Mouse (Mus musculus) small intestine, adult 2 months (tissue): ENCODE results near the gene Pou2f1. TPM values are rescaled to one million over a fixed set of nuclear protein-coding genes. Genes with fewer than 3 reads are reported as not detected.

Experiments
- H3K27ac ChIP-seq: fragments of 200-500 bp; 2 replicates; pipeline ENCODE4 v1.5.1; 2012; ENCODE audit warnings: low read depth, low read length, control low read depth, inconsistent platforms; ENCODE audit not compliant: insufficient read depth
- H3K27me3 ChIP-seq: fragments of 200-500 bp; 2 replicates; pipeline ENCODE4 v1.6.1; 2012; ENCODE audit warnings: mild to moderate bottlenecking, moderate library complexity, low read length, inconsistent platforms; ENCODE audit not compliant: control insufficient read depth, insufficient read depth
- H3K36me3 ChIP-seq: fragments of 200-500 bp; 2 replicates; pipeline ENCODE4 v1.6.1; 2012; ENCODE audit warnings: mild to moderate bottlenecking, low read length, control low read depth, inconsistent platforms; ENCODE audit not compliant: control insufficient read depth, insufficient read depth
- H3K4me1 ChIP-seq: fragments of 200-500 bp; 2 replicates; pipeline ENCODE4 v1.6.1; 2012; ENCODE audit warnings: low read length, inconsistent platforms, mixed read lengths; ENCODE audit not compliant: control insufficient read depth, insufficient read depth, insufficient read length
- H3K4me3 ChIP-seq: fragments of 200-500 bp; 2 replicates; pipeline ENCODE4 v1.5.1; 2012; ENCODE audit warnings: low read depth, mild to moderate bottlenecking, control low read depth, inconsistent platforms, low read length, moderate library complexity
- CTCF ChIP-seq: fragments of 200-500 bp; IDR thresholded peaks from 2 replicates; pipeline ENCODE4 v1.5.1; 2012; ENCODE audit warnings: low read depth, mild to moderate bottlenecking, control low read depth, inconsistent platforms, low read length, moderate library complexity, mixed read lengths; ENCODE audit not compliant: insufficient replicate concordance, insufficient read length; ENCODE audit errors: extremely low read depth
- POLR2A ChIP-seq: fragments of 200-500 bp; IDR thresholded peaks from 2 replicates; pipeline ENCODE4 v1.6.1; 2012; ENCODE audit warnings: low read depth, mild to moderate bottlenecking, control low read depth, inconsistent platforms, low read length, moderate library complexity
- WGBS: fragments of 180-500 bp; shearing (Covaris S2); methylation state at CpG from one replicate; pipeline ENCODE4 v1.1.7; 2018; 5-methylcytosine and 5-hydroxymethylcytosine counted together
- polyA plus RNA-seq: library from polyadenylated mRNA; depleted of rRNA; stranded (reverse); fragments of >200 nt; gene quantifications from 2 replicates; pipeline ENCODE4 v1.2.3, GENCODE M21; 2012

Pou2f1 gene
- polyA plus RNA-seq, 1 experiment, result 17.6 TPM

DNA sequence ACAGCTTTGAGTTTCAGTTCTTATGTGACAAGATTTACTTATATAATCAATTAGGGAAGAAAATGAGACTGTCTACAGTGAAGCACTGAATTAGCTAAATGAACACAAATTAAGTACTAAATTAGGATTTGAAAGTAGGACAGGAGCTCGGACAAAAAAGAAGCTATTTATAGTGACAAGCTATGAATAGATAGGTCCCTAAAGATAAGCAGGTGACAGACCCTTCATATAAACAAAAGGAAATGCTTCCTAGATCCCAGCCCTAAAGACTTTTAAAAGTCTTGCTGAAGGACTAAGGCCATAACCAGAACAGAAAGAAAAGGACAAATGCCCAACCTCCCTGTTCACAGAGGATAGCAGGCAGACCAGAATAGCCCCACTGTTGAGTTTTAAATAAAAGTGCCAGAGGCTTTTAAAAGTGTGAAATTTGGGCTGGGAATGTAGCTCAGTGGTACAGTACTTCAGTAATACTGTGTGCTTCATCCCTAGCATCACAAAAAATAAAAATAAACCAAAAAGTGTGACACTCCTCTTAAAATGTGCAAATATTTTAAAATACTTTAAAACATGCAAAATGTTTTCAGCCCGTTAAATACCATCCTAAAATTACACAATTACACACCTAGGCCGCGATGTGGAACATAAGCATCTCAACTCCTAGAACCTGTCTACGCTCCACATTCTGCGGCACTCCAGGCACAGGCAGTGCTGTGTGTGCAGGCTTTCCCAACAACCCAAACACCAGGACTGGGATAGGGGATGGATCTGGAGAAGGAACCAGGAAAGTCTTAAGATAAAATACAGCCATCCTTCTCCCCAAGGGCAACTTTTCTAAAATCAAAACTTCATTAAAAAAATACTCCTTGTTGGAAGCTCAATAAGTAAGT lies 9.0 kb downstream of the Pou2f1 start:
- whole genome bisulfite sequencing, result 86% methylated on average over 6 of the region's 6 CpGs
- Histone ChIP-seq H3K36me3 (no peaks in the 10 kb centered on the region), H3K4me3 (no peak overlapping the region), H3K27ac (no peak overlapping the region), H3K27me3 (no peaks in the 10 kb centered on the region; the same call in 1 of the 2 replicates), H3K4me1 (peaks cover 4% of the 10 kb centered on the region; the same call in 1 of the 2 replicates)
- TF ChIP-seq POLR2A (no peak), CTCF (no peak)

DNA sequence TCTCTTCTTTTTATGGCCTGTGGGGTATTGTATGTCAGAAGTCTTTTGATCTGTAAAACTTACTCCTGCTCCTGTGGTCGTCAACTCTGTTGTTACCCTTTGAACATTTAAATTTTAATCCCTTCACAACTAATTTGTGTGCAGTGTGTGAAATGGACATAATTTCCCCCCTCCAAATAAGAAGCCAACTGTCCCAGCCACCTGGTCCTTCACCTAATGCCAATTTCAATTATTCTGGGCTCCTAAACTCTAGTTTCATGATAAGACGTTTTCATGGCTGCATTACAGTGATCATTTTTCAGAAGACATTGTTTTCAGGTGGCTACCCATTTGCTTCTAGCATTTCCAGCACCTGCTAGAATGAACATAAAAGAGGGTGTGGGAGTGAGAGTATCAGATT lies 13.9 kb downstream of the Pou2f1 start:
- H3K27ac ChIP-seq, result no peak overlapping the region
- TF ChIP-seq POLR2A (no peak), CTCF (no peak)
- H3K4me3 ChIP-seq, result no peak overlapping the region
- peaks cover 5% of the 10 kb centered on the region; the same call in 1 of the 2 replicates for H3K4me1 ChIP-seq
- WGBS, result 34% methylated on average over 2 of the region's 2 CpGs
- no peaks in the 10 kb centered on the region for H3K36me3 ChIP-seq
- H3K27me3 ChIP-seq, result no peaks in the 10 kb centered on the region; the same call in 1 of the 2 replicates

DNA sequence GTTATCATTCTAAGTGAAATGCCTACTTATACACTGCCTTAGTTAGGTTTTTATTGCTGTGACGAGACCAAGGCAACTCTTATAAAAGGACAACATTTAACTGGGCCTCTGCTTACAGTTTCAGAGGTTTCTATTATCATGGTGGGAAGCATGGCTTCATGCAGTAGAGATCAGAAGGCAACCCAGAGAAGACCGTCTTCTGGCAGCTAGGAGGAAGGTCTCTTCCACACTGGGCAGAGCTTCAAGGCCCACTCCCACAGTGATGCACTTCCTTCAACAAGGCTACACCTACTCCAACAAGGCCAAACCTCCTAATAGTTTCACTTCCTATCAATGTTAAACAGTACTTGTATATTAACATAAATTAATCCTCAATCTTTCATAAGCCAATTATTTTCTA lies 14.4 kb downstream of the Pou2f1 start:
- H3K4me1 ChIP-seq, result peaks cover 5% of the 10 kb centered on the region; the same call in 1 of the 2 replicates
- H3K36me3 ChIP-seq, result no peaks in the 10 kb centered on the region
- no peaks in the 10 kb centered on the region; the same call in 1 of the 2 replicates for H3K27me3 ChIP-seq
- WGBS, result 76% methylated on average over 2 of the region's 2 CpGs
- no peak overlapping the region for H3K27ac ChIP-seq
- TF ChIP-seq POLR2A (no peak), CTCF (no peak)
- H3K4me3 ChIP-seq, result no peak overlapping the region

DNA sequence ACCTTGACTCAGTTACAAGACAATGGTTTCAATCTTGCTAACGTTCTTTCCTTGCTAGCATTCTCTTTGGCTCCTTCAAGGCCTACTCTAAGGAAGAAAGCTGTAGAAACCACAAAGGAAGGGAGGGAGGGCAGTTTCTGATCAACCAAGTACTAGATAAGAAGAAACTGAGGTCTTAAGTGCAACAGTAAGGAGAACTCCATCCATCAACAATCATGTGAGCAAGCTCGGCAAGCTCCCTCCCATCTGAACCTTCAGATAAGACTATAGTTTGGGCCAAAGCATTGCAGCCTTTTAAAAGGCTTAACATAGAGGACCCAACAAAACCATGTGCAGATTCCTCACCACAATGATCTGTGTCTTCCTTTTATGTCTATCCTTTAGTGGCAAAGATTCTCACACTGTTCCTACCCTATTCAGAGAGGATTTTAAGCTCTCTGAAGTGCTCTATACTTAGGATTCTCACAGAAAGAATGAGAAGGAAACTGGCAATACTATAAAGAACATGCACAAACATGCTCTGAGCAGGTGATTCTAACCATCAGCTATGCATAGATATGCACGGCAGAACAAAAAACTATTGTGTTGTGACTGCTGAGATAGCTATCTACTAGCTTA lies 16.6 kb downstream of the Pou2f1 start:
- Histone ChIP-seq H3K27me3 (no peaks in the 10 kb centered on the region; the same call in 1 of the 2 replicates), H3K4me3 (no peak overlapping the region), H3K27ac (0 out of 2 replicates have a peak overlapping the region, but pooled peaks have one; percentile 34), H3K36me3 (no peaks in the 10 kb centered on the region), H3K4me1 (peaks cover 9% of the 10 kb centered on the region; the same call in 1 of the 2 replicates)
- 35% methylated on average over 3 of the region's 3 CpGs for WGBS
- TF ChIP-seq CTCF (no peak), POLR2A (no peak)

DNA sequence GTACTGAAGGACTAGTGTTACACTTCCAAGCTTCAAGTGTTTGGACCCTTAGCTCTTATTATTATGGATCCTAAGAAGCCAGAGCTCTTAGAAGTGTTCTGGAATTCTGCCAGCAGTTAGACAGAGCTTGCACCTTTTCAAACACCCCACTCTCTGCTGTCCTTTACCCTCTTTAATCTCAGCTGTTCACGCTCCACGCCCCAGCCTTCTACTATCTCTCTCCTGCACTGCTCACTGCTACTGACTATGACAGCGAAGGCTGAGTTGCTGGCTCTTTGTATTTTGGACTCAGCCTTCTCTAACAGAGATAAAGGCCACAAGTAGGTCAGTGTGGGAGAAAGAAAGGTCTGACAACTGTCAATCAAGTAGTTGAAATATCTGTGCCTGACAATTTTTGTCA lies 17.3 kb downstream of the Pou2f1 start:
- no peak for TF ChIP-seq POLR2A
- TF ChIP-seq CTCF, result no peak
- H3K27me3 ChIP-seq, result no peaks in the 10 kb centered on the region; the same call in 1 of the 2 replicates
- WGBS, result 36% methylated on average over 3 of the region's 3 CpGs

DNA sequence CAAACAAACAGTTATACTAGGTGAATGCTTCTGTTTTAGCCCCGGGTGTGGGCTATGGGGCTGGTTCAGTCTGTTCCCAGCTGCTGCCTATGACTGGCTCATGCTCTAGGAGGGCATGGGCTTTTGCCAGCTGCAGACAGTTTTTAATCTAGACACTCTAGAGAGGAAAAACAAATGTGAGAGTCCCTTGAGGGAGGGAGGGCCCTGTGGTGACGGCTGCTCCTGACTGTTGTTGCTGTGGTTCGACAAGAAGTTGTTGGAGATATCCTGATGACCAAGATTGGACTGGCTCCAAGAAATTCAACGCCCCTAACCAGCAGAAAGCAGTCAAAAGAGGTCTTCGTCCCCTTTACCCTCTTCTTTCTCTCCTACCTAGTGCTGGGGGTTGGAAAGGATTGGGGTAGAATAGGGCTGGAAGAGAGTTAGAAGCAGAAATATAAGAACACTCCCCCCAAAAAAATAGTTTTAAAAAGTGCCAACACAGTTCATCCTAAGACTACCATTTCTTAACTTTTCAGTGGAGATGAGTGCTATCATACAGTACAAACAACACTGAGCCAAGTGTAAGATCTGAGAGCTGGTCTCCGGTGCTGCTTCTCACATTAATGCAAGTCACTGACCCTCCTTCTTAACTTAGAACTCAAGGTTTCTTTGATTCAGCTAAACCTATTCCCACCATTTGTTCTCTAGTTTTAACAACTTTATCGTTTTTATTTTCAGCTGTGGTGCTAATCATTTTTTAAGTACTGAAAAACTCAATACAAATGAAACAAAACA lies 25.6 kb downstream of the Pou2f1 start:
- WGBS, result 64% methylated on average over 7 of the region's 7 CpGs
- no peak overlapping the region for H3K27ac ChIP-seq
- TF ChIP-seq POLR2A, result no peak
- TF ChIP-seq CTCF, result no peak
- H3K4me1 ChIP-seq, result peaks cover under 1% of the 10 kb centered on the region; the same call in 1 of the 2 replicates
- no peaks in the 10 kb centered on the region for H3K27me3 ChIP-seq
- 0 out of 2 replicates have a peak, but pooled peaks cover 1% of the 10 kb centered on the region for H3K36me3 ChIP-seq
- no peak overlapping the region for H3K4me3 ChIP-seq

More for the DNA sequence above, 17.3 kb downstream of the Pou2f1 start:
- H3K36me3 ChIP-seq, result no peaks in the 10 kb centered on the region
- no peak overlapping the region for H3K4me3 ChIP-seq
- no peak overlapping the region for H3K27ac ChIP-seq
- H3K4me1 ChIP-seq, result peaks cover 9% of the 10 kb centered on the region; the same call in 1 of the 2 replicates
